Mouse (Mus musculus) CH12.LX (cell line): ENCODE measurements around the gene Ttf1.

Experiments
- CTCF ChIP-seq, 2 experiments: IDR thresholded peaks in 1 of 2; conservative IDR thresholded peaks in 1 of 2; 2 replicates each; pipeline ENCODE4 v1.5.1; 2011 to 2012; ENCODE audit warnings: low read depth in 2 of 2, low read length in 2 of 2, improper control_type of control experiment in 1 of 2, inconsistent platforms in 1 of 2, mild to moderate bottlenecking in 1 of 2, moderate library complexity in 1 of 2
- HCFC1 ChIP-seq: IDR thresholded peaks from 2 replicates; pipeline ENCODE4 v1.6.1; 2012; ENCODE audit warnings: low read depth, mild to moderate bottlenecking, inconsistent platforms, low read length, improper control_type of control experiment
- MAX ChIP-seq: IDR thresholded peaks from 2 replicates; pipeline ENCODE4 v1.6.1; 2011; ENCODE audit warnings: low read length, improper control_type of control experiment
- POLR2A ChIP-seq: IDR thresholded peaks from 2 replicates; pipeline ENCODE4 v1.6.1; 2011; ENCODE audit warnings: low read depth, mild to moderate bottlenecking, improper control_type of control experiment, low read length

GRCm38 (mm10) chr2:29041477-29041768 lies 18.6 kb upstream of the Ttf1 start:
- no peak for TF ChIP-seq MAX
- TF ChIP-seq CTCF (conservative IDR thresholded peaks at IDR 0.05 in 1 of 2, IDR thresholded peaks at IDR 0.05 in 1 of 2; ENCODE audit: low read depth in 2 of 2, low read length in 2 of 2) = no peak
- no peak for TF ChIP-seq HCFC1
- no peak for TF ChIP-seq POLR2A
